Mouse (Mus musculus): Measurements from ENCODE around the gene Pcbp3.

- TF ChIP-seq CTCF (IDR thresholded peaks at IDR 0.05; ENCODE audit: insufficient read depth, low read length) (no peak), POLR2A (IDR thresholded peaks at IDR 0.05; ENCODE audit: borderline replicate concordance, extremely low read depth, low read depth, low read length) (no peak)
Observed at GRCm38 (mm10) chr10:76753640-76754039, 208.0 kb downstream of the Pcbp3 start.

Measured in lung, adult 2 months (tissue).